Mouse (Mus musculus): Measurements from ENCODE around the gene Timm8b. TPM values are rescaled to one million over a fixed set of nuclear protein-coding genes. Genes with fewer than 3 reads are reported as not detected.
A peak's percentile ranks its signal among the peaks of the same experiment; 100 is the strongest.

Timm8b gene
- polyA plus RNA-seq, 1 experiment from 2014 or later: 327 TPM

- Histone ChIP-seq H3K9ac (replicated peaks; ENCODE audit: low read depth, low read length) (no peak overlapping the region), H3K4me3 (replicated peaks; ENCODE audit: low read length) (no peak overlapping the region), H3K27ac (ENCODE audit: low read length) (no peak overlapping the region), H3K36me3 (ENCODE audit: control insufficient read depth, insufficient read depth) (peaks cover 14% of the 10 kb centered on the region), H3K27me3 (replicated peaks; ENCODE audit: control insufficient read depth, insufficient read depth, low read length) (no peaks in the 10 kb centered on the region), H3K9me3 (ENCODE audit: control insufficient read depth, low read length) (no peaks in the 10 kb centered on the region), H3K4me2 (ENCODE audit: low read length) (no peak overlapping the region), H3K4me1 (replicated peaks; ENCODE audit: control insufficient read depth, insufficient read depth, low read length) (peaks cover under 1% of the 10 kb centered on the region)
- ATAC-seq: no peak
- WGBS: 95% methylated on average over 8 of the region's 8 CpGs
Measured at GRCm38 (mm10) chr9:50596973-50597372, 6.7 kb upstream of the Timm8b start.

- no peak for ATAC-seq
- Histone ChIP-seq H3K27ac (ENCODE audit: low read length) (no peak overlapping the region), H3K4me2 (ENCODE audit: low read length) (no peak overlapping the region), H3K9ac (replicated peaks; ENCODE audit: low read depth, low read length) (no peak overlapping the region), H3K36me3 (ENCODE audit: control insufficient read depth, insufficient read depth) (peaks cover 15% of the 10 kb centered on the region), H3K9me3 (ENCODE audit: control insufficient read depth, low read length) (no peaks in the 10 kb centered on the region), H3K4me1 (replicated peaks; ENCODE audit: control insufficient read depth, insufficient read depth, low read length) (peaks cover 22% of the 10 kb centered on the region), H3K27me3 (replicated peaks; ENCODE audit: control insufficient read depth, insufficient read depth, low read length) (no peaks in the 10 kb centered on the region), H3K4me3 (replicated peaks; ENCODE audit: low read length) (no peak overlapping the region)
- WGBS: 91% methylated on average over 6 of the region's 6 CpGs
Measured at GRCm38 (mm10) chr9:50601536-50601935, 2.2 kb upstream of the Timm8b start.

GRCm38 (mm10) chr9:50602055-50602845 is 1.5 kb upstream of the Timm8b start:
- H3K27ac ChIP-seq (ENCODE audit: low read length): no peak overlapping the region
- no peak overlapping the region for H3K9ac ChIP-seq (replicated peaks; ENCODE audit: low read depth, low read length)
- WGBS: 91% methylated on average over 7 of the region's 7 CpGs
- H3K4me1 ChIP-seq (replicated peaks; ENCODE audit: control insufficient read depth, insufficient read depth, low read length): peaks cover 22% of the 10 kb centered on the region
- no peak for ATAC-seq
- peaks cover 12% of the 10 kb centered on the region for H3K36me3 ChIP-seq (ENCODE audit: control insufficient read depth, insufficient read depth)
- no peaks in the 10 kb centered on the region for H3K9me3 ChIP-seq (ENCODE audit: control insufficient read depth, low read length)
- no peak overlapping the region for H3K4me3 ChIP-seq (replicated peaks; ENCODE audit: low read length)
- peak overlapping the region; percentile 94 for H3K4me2 ChIP-seq (ENCODE audit: low read length)
- H3K27me3 ChIP-seq (replicated peaks; ENCODE audit: control insufficient read depth, insufficient read depth, low read length): no peaks in the 10 kb centered on the region

GRCm38 (mm10) chr9:50603998-50604324 is 251 bp downstream of the Timm8b start:
- Histone ChIP-seq H3K36me3 (ENCODE audit: control insufficient read depth, insufficient read depth) (peaks cover 8% of the 10 kb centered on the region), H3K4me1 (replicated peaks; ENCODE audit: control insufficient read depth, insufficient read depth, low read length) (peaks cover 22% of the 10 kb centered on the region), H3K4me3 (replicated peaks; ENCODE audit: low read length) (peak overlapping the region; percentile 86), H3K27me3 (replicated peaks; ENCODE audit: control insufficient read depth, insufficient read depth, low read length) (no peaks in the 10 kb centered on the region), H3K27ac (ENCODE audit: low read length) (peak overlapping the region; percentile 84), H3K9ac (replicated peaks; ENCODE audit: low read depth, low read length) (peak overlapping the region; percentile 78), H3K4me2 (ENCODE audit: low read length) (peak overlapping the region; percentile 81), H3K9me3 (ENCODE audit: control insufficient read depth, low read length) (no peaks in the 10 kb centered on the region)
- ATAC-seq: peak; percentile 90
- WGBS: under 1% methylated on average over 21 of the region's 24 CpGs

GRCm38 (mm10) chr9:50604338-50604737 is 628 bp downstream of the Timm8b start:
- H3K4me2 ChIP-seq (ENCODE audit: low read length): peak overlapping the region; percentile 81
- peak overlapping the region; percentile 78 for H3K9ac ChIP-seq (replicated peaks; ENCODE audit: low read depth, low read length)
- 2% methylated on average over 6 of the region's 6 CpGs for WGBS
- H3K4me1 ChIP-seq (replicated peaks; ENCODE audit: control insufficient read depth, insufficient read depth, low read length): peaks cover 22% of the 10 kb centered on the region
- H3K27me3 ChIP-seq (replicated peaks; ENCODE audit: control insufficient read depth, insufficient read depth, low read length): no peaks in the 10 kb centered on the region
- ATAC-seq: no peak
- H3K9me3 ChIP-seq (ENCODE audit: control insufficient read depth, low read length): no peaks in the 10 kb centered on the region
- H3K4me3 ChIP-seq (replicated peaks; ENCODE audit: low read length): peak overlapping the region; percentile 86
- peak overlapping the region; percentile 84 for H3K27ac ChIP-seq (ENCODE audit: low read length)
- peaks cover 7% of the 10 kb centered on the region for H3K36me3 ChIP-seq (ENCODE audit: control insufficient read depth, insufficient read depth)

GRCm38 (mm10) chr9:50612115-50612514 is 8.4 kb downstream of the Timm8b start:
- H3K9ac ChIP-seq (replicated peaks; ENCODE audit: low read depth, low read length): no peak overlapping the region
- 90% methylated on average over 4 of the region's 4 CpGs for WGBS
- no peak overlapping the region for H3K4me3 ChIP-seq (replicated peaks; ENCODE audit: low read length)
- H3K36me3 ChIP-seq (ENCODE audit: control insufficient read depth, insufficient read depth): peaks cover 27% of the 10 kb centered on the region
- no peak for ATAC-seq
- no peaks in the 10 kb centered on the region for H3K9me3 ChIP-seq (ENCODE audit: control insufficient read depth, low read length)
- H3K4me1 ChIP-seq (replicated peaks; ENCODE audit: control insufficient read depth, insufficient read depth, low read length): peaks cover 10% of the 10 kb centered on the region
- no peaks in the 10 kb centered on the region for H3K27me3 ChIP-seq (replicated peaks; ENCODE audit: control insufficient read depth, insufficient read depth, low read length)
- no peak overlapping the region for H3K27ac ChIP-seq (ENCODE audit: low read length)
- no peak overlapping the region for H3K4me2 ChIP-seq (ENCODE audit: low read length)

GRCm38 (mm10) chr9:50616161-50616560 is 12.5 kb downstream of the Timm8b start:
- Histone ChIP-seq H3K4me2 (ENCODE audit: low read length) (peak overlapping the region; percentile 78), H3K36me3 (ENCODE audit: control insufficient read depth, insufficient read depth) (peaks cover 15% of the 10 kb centered on the region), H3K27ac (ENCODE audit: low read length) (no peak overlapping the region), H3K4me1 (replicated peaks; ENCODE audit: control insufficient read depth, insufficient read depth, low read length) (peaks cover 12% of the 10 kb centered on the region), H3K4me3 (replicated peaks; ENCODE audit: low read length) (peak overlapping the region; percentile 100), H3K27me3 (replicated peaks; ENCODE audit: control insufficient read depth, insufficient read depth, low read length) (no peaks in the 10 kb centered on the region), H3K9me3 (ENCODE audit: control insufficient read depth, low read length) (no peaks in the 10 kb centered on the region), H3K9ac (replicated peaks; ENCODE audit: low read depth, low read length) (peak overlapping the region; percentile 93)
- WGBS: 36% methylated on average over 11 of the region's 11 CpGs
- no peak for ATAC-seq

GRCm38 (mm10) chr9:50616766-50617603 is 13.3 kb downstream of the Timm8b start, which contains the start of the genes Pih1d2 and Nkapd1:
Pih1d2 (plus strand) TSS chr9:50617321.
Nkapd1 (minus strand) TSS chr9:50617464.
- no peaks in the 10 kb centered on the region for H3K27me3 ChIP-seq (replicated peaks; ENCODE audit: control insufficient read depth, insufficient read depth, low read length)
- H3K4me2 ChIP-seq (ENCODE audit: low read length): peak within 1 kb of the TSS; percentile 78
- peak; percentile 96 for ATAC-seq
- peaks cover 12% of the 10 kb centered on the region for H3K4me1 ChIP-seq (replicated peaks; ENCODE audit: control insufficient read depth, insufficient read depth, low read length)
- peak within 1 kb of the TSS; percentile 93 for H3K9ac ChIP-seq (replicated peaks; ENCODE audit: low read depth, low read length)
- peaks cover 15% of the 10 kb centered on the region for H3K36me3 ChIP-seq (ENCODE audit: control insufficient read depth, insufficient read depth)
- H3K27ac ChIP-seq (ENCODE audit: low read length): peak within 1 kb of the TSS; percentile 96
- peak within 1 kb of the TSS; percentile 100 for H3K4me3 ChIP-seq (replicated peaks; ENCODE audit: low read length)
- WGBS: under 1% methylated on average over 81 of the region's 81 CpGs
- H3K9me3 ChIP-seq (ENCODE audit: control insufficient read depth, low read length): no peaks in the 10 kb centered on the region

- Histone ChIP-seq H3K9ac (replicated peaks; ENCODE audit: low read depth, low read length) (no peak overlapping the region), H3K36me3 (ENCODE audit: control insufficient read depth, insufficient read depth) (peaks cover 15% of the 10 kb centered on the region), H3K27ac (ENCODE audit: low read length) (no peak overlapping the region), H3K4me1 (replicated peaks; ENCODE audit: control insufficient read depth, insufficient read depth, low read length) (peaks cover 12% of the 10 kb centered on the region), H3K27me3 (replicated peaks; ENCODE audit: control insufficient read depth, insufficient read depth, low read length) (no peaks in the 10 kb centered on the region), H3K4me3 (replicated peaks; ENCODE audit: low read length) (peak overlapping the region; percentile 100; the same call in 1 of the 2 replicates), H3K9me3 (ENCODE audit: control insufficient read depth, low read length) (no peaks in the 10 kb centered on the region), H3K4me2 (ENCODE audit: low read length) (peak overlapping the region; percentile 78; the same call in 1 of the 2 replicates)
- no peak for ATAC-seq
- WGBS: 61% methylated on average over 9 of the region's 9 CpGs
Measured at GRCm38 (mm10) chr9:50617794-50618330, 14.2 kb downstream of the Timm8b start.

All from forebrain, embryonic 16.5 days (tissue).